Mouse (Mus musculus) c-Kit-negative CD71-positive TER-119-positive erythroid progenitor cells, embryonic 14.5 days (primary cell): ENCODE data around the gene Rpusd4.

Source experiments
- DNase-seq: peaks from one replicate; pipeline ENCODE4 v3.0.0-alpha.2; 2013; ENCODE audit warnings: low read depth, low spot score

The Rpusd4 gene

DNA sequence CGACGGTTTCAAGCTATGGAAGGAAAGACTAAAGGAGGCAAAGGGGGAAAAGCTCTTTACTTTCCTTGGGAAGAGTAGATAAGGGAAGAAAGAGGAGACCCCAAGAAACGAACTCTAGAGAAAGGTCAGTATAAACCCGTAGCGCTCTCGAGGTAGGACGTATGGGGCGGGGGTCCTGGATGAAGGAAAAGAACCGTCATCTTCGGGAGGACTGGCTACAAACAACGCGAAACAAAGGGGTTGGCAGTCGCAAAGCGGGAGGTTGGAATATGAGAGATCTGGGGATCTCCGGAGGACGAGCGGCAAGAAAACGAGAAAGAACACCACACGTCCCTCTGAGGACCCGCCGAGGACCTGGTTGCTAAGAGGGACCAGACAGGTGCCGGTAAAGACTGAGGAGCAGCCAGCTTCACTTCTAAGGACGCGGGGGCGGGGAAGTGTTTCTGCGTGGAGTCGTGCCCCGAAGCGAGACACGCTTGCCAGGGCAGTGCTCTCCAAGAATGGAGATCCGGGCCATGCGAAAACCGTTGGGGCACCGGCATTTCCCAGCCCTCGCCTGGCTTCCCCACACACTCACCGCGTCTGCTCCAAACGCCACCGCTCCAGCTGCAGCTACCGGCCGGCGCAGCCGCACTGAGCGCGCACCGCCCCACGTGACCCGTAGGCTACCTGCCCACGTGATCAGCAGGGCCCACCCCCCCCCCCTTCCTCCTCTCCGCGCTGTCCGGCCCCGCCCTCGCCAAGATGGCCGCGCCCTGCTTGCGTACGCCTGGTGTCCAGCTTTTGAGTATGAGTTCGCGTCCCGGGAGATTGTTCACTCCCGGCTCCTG, at the start of gene Rpusd4, which contains the start of gene Fam118b:
Rpusd4 (plus strand) TSS at position 720 of the 830 bp plus-strand sequence.
Fam118b (minus strand) TSS at position 660 of the 830 bp plus-strand sequence.
- DNase-seq, result peak; percentile 85

DNA sequence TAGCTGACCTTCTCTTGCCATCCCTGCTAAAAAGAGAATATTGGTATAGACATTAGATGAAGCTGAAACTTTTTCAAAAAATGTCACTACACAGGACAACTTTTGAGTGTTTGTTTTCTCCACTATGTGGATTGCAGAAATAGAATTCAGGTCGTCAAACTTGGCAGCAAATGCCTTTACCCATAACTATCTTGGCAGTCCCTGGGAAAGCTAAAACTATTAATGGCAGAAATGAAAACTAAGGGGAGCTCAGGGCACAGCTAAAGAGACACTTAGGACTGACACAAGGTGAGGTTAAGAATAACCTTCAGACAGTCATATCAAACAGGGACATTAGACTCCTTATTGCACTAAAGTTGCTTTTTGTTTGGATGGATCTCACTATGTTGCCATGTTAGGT, 49.7 kb upstream of the Rpusd4 start:
- no peak for DNase-seq

DNA sequence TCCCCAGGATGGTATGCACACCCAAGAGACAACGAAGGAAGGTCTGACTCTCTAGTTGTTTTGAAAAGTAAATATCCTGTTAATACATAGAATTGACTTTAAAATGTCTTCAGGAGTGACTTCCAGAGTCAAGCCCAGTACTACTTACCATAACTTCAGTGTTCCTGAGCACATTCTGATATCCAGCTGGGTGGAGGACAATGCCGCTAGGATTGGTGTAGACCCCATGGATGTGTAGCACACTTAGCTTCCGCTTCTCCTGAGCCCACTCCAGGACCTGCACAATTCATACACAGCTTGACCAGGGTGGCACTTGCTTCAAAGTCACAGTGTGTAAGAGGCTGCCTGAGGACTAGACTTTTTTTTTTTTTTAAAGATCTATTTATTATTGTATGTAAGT, 44.2 kb upstream of the Rpusd4 start:
- DNase-seq, result no peak

DNA sequence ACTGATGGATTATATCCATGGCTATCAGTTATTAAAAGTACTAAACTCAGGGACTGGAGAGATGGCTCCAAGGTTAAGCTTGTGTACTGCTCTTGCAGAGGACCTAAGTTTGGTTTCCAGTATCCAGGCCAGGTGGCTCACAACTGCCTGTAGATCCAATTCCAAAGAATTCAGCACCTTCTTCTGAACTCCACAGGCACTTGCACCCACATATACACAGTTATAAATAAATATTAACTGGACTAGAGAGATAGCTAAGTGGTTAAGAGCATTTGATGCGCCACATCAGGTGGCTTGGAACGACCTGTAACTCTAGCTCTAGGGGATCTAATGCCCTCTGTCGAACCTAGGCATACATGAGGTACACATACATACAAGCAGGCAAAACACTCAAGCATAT, 39.0 kb upstream of the Rpusd4 start:
- no peak for DNase-seq

DNA sequence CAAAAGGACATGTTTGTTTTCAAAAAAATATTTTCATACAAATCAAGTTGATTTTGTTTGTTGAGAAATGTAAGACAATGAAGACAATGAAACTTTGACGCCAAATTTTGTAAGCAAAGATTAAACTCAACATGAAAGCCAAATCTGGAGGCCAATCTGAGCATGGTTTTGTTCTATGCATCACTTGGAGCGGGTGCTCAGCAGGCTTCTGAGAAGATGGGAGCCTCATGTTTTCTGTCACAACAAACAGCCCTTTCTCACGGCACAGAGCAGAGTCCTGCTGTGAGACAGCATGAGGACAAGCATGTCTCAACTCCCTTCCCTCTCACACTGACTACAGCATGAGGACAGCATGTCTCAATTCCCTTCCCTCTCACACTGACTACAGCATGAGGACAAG, 31.7 kb upstream of the Rpusd4 start:
- DNase-seq, result no peak

DNA sequence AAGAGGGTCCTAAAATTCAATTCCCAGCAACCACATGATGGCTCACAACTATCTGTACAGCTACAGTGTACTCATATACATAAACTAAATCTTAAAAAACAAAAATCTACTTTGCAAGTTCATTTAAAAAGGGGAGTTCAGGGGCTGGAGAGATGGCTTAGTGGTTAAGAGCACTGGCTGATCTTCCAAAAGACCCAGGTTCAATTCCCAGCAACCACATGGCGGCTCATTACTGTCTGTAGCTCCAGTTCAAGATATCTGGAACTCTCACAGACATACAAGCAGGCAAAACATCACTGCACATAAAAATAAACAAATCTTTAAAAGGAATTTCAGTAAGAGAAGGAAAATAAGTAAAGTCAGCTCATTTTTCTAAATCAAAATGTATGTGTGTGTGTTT, 29.3 kb upstream of the Rpusd4 start:
- DNase-seq, result no peak

DNA sequence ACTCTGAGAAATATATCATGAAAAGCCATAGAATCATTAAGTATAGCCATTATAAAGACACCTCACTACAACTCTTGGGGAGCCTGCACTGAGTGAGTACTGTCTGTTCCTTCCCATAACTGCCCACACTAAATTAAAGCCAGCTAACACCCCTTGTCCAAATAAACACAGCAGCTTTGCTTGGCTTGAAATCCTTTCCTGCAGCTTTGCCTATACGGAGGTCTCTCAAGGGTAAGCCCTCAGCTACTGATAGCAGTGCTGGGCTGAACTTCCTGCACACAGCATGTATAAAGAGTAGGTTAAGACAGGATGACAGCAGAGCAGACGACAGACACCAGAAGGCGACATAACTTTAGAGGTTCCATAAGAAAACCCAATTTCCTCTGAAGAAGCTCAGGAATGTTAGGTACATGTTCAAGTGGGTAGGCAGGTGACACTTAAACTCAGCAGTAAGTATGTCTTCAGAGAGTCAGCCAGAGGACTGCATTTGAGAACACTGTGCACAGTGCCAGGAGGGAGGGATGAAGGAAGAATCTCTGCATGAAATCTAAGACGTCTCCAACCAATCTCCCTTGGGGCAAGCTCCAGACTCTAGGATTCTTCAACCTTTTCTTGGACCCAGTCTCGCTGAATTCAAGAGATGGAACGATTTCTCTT, 28.6 kb upstream of the Rpusd4 start:
- no peak for DNase-seq

DNA sequence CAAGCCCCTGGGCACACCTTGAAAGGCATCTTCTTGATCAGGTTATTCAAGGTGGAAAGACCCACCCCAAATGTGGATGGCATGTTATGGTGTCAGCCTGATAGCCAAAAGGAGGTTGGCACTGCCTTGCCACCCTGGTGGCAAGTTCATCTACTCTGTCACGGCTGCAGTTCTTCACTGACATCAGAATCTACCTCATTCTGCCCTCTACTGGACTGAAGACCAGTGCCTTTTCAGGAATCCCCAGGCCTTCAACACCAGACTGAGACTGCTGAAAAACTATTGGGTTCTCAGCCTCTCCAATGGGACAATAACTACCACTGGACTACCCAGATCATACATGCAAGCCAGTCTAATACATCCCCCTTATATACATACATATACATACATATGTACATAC, 27.9 kb upstream of the Rpusd4 start:
- DNase-seq, result no peak

DNA sequence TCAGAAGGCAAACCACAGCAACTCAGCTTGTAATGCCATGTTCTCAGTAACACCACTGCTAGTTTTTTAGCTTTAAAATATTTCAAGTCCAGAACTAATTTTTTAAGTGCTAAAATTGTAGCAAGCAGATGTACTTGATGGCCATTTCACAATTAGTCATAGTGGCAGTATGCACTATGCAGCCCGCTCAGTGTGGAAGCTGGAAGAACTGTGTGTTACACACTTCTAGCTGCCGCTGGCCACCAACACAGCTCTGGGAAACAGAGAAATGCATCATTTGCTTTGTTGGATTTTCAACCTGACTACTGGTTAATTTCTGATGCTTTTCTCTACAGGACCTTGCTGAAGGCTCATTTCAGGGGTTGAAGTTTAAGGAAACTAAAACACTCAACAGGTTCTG, 20.3 kb upstream of the Rpusd4 start:
- DNase-seq, result no peak

DNA sequence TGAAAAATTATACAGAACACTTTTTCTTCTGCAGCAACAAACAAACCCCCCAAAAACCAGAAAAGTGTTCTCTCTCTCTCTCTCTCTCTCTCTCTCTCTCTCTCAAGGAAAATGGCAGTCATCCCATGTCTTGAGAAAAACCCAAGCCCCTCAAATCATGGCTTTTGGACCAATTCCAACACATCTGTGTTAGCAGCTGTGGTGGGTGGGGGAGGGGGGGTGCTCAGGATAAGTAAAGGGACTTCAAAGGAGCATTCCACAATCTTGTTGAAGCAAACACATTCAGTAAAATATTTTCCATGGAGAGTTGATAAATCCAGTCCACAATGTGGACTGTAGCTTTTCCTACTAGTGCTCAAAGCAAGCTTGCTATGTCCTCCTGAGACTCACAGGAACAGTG, 18.2 kb upstream of the Rpusd4 start:
- DNase-seq, result no peak

DNA sequence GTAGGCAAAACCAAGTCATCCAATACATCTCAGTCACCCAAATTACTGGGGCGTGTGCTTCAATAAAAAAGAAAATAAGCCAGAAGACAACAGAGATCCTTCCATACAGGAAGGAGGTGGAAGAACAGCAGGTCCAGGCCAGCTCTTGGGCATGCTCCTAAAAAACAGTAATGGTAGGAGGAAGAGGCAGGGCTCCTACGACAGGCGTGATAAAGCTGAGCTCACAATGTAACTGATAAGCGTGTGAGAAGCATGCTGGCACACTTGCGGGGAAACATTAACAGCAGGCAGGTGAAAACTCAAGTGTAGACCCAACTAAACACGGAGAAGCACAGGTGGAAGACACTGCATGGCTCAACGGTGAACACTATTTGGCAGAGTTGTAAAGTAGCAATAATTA, 10.3 kb upstream of the Rpusd4 start:
- no peak for DNase-seq

DNA sequence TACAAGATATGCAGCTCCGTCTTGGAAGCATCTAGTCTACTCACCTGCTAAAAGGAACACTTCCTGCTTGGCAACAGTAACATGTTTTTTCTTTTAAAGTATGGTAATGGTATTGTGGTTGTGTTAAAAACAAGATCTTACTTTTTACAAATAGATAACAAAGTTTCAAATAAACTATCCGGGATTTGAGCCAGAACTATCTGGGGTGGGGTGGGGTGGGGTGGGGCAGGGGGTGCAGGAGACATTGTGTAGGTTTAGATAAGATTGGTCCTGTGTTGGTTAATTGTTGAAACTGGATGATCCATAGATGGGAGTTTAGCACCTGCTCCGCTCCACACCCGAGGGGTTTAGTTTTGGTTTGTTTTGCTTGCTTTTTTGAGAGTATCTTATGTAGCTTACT, 5.2 kb upstream of the Rpusd4 start:
- DNase-seq, result no peak

DNA sequence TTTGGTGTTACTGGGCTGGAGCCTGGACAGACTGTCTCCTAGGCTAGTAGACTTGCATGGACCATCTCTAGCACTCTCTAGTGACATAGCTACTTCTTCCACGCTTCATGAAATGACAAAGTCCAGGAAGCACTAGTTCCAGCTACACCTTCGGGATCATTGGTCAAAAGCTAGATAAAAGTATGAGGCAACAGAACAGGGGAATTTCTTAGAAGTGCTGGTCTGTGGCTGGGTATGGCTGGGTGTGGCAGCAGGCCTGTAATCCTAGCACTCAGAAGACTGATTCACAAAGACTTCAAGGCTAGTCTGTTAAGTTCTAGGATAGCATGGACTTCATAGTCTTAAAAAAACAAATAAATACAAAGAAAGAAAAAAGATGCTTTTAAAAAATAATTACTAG, 4.2 kb upstream of the Rpusd4 start:
- DNase-seq, result peak; percentile 16

DNA sequence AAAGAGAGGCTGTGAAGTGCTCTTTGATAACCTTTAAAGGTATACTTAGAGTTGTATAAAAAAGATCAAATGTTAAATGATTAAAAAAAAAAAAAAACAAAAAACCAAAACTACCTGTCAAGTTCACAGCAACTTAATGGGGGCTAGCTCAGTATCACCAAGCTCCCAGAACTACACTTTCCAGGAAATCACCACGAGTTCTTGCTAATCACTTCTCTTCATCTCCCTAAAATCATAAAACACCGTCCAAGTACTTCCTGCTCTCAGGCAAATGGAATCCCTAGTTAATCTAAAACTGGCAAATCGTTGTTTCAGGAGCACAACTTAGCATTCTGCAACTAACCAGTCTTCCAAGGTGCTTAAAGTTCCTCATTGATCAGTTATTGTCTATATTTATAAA, 3.2 kb upstream of the Rpusd4 start:
- DNase-seq, result peak; percentile 35

DNA sequence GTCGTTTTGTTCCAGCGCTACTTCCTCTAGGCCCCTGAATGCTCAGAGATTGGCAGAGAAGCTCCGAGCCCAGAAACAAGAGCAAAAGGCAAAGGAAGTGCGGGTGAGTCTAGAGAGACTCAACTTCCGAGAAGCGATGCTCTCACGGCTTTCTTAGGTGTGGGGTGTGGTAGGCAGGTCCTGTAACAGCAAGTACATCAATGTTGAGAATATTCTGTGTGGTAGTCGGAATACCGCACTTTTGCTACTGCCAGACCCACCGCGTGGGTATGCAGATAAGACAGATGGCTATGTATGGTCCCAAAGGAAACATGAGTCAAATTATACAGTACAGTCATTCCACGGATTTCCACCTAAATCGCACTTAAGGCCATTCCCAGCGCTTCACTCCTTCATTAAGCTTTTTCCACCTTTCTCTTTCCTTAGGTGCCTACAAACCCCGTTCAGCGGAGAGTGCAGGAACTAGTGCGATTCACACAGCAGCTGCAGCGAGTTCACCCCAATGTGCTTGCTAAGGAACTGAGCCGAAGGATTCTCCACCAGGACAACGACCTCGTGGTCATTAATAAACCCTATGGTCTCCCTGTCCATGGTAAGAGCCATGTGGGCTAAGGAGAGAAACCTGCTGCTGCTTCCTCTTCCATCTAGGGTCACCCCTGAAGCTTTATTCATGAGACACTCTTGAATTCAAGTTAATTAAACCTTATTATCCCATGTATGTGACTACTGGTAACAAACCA, 481 bp downstream of the Rpusd4 start:
- no peak for DNase-seq

DNA sequence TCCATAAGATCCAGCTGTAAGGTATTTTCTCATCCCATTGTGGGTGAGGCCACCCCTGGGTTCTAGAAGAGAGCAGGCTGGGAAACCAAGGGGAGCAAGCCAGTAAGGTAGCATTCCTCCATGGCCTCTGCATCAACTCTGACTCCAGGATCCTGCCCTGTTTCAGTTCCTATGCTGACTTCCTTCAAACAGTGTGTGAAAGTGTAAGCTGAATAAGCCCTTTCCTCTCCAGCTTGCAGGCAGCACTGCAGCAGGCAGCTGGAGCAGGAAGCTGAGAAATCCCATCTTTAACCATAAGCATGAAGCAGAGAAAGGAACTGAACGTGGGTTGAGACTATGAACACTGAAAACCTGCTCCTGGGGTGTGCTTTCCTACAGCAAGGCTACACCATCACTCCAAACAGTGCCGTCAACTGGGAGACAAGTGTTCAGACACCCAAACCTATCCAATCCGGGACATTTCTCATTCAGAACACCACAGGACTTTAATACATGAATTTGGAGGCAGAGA, 10.2 kb downstream of the Rpusd4 start:
- DNase-seq, result no peak

DNA sequence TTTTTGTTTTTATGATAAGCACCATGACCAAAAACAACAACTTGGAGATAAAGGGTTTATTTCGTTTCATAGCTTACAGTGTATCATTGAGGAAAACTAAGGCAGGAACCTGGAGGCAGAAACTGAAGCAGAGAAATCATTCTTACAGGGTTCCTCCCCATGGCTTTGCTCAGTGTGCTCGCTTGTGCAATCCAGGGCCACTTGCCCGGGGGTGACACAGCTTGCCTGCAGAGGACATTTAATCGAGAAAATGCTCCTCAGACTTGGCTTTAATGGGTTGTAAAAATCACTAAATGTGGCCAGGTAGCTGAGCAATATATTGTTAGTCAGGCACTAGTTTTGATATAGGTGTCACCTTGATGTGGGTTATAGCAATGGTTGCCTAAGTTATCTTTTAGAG, 10.8 kb downstream of the Rpusd4 start:
- DNase-seq, result no peak

DNA sequence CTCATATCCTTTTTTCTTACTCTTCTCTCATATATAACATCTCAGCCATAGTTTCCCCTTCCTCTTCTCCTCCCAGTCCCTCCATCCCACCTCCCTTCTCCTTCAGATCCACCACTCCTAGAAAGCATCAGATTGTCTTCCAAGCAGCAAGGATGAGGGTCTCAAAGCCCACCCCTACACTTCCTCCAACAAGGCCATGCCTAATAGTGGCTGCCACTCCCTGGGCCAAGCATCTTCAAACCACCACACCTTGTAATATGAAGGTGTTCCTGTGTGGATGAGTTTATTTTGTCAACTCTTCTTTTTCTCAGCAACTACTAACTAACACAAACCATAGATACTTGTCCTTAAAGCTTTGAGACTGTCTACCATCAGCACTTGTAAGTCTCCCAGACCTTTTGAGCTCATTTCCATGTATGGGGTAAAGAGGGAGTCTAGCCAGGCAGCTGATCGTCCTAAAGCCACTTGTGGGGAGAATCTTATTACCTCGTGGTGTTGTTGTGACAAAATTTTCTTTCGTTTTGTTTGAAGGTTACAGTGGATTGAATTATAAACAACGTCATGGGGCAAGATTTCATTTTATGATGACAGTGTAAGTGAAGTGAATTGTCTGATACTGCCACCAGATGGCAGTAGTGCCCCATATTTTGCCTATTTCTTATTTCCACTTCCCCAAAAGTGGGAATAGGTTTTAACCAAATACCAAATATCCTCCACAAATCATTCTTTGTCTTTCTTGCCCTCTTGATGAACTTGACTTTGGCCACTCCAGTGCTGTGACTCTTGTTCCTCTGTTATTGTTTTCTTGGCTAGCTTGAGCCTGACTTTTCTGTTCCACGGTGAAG, 14.6 kb downstream of the Rpusd4 start:
- peak; percentile 15 for DNase-seq

DNA sequence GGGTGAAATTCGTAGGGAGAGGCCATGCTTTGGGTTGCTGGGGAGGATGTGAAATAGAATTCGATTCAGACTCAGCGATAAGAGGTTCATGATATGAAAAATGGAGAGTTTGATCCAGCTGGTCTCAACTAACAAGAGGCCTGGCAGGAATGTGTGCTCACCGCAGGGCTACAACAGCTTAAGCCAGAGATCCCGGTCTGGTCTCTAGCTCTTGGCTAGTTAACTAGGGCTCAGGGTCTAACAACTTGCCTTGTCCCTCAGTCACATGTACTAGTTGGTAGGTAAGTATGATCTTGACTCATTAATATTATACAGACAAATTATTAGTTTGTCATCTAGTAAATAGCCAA, 15.2 kb downstream of the Rpusd4 start:
- no peak for DNase-seq

DNA sequence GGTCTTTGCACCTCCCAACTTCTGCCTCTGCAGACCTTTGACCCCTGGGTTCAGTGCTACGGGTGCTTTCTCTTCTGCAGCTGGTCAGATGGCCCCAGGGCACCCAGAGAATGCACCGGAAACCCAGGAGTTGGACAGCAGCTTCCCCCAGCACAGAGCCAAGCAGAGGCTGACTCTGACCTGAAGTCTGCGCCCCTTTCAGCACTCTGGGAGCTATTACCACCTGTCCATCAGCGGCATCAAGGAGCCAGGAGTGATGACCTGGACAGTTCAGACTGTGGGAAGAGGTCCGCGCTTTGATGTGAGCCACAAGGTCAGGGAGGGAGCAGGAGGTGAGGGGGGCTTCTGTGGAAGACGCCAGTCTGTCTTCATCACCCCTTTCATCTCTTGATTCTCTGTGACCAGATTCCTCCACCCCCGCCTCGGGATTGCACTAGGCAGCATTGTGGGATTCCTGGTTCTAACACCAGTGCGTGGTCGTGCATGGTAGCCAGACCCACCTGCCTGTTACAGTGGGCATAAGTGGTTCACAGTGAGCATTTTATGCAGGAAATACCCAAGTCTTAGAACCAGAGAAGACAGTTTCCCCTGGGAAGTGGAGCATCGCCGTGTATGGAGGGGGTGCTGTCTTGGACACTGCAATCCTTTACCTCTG, 15.9 kb downstream of the Rpusd4 start:
- no peak for DNase-seq

DNA sequence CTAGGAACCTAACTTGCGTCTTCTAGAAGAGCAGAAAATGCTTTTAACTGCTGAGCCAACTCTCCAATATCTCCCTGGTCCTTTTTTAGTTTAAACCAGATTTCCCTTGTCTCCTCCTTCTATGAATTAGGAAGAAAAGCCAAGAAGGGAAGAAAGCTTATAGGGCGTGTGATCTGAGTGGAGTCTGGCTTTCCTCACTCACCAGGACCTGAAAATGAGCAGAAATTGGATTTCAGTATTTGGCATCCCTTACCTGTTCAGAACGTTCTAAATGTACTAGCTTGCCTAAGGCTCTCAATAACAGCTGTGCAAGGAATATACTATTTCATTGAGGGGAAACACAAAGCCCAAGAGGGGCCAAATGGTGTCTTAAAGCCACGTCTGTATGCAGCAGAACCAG, 16.7 kb downstream of the Rpusd4 start:
- no peak for DNase-seq
